Mouse (Mus musculus) lung, postnatal 0 days (tissue): ENCODE results near the gene Mindy2. TPM values are rescaled to one million over a fixed set of nuclear protein-coding genes. Genes with fewer than 3 reads are reported as not detected.

Source experiments
- ATAC-seq: fragments of 200-750 bp; cut with Nextera tagmentation; 2 replicates; pipeline ENCODE4 v1.8.0; 2017; ENCODE audit warnings: moderate library complexity
- DNase-seq: peaks from one replicate; pipeline ENCODE4 v3.0.0-alpha.2; 2016; ENCODE audit warnings: low spot score
- H3K27ac ChIP-seq: fragments of 300-500 bp; sonication (generic); 2 replicates; pipeline ENCODE4 v1.5.1; 2014; ENCODE audit warnings: antibody characterized with exemption, mild to moderate bottlenecking, low read length, mixed read lengths
- H3K27me3 ChIP-seq: fragments of 300-500 bp; sonication (generic); replicated peaks from 2 replicates; pipeline ENCODE4 v1.6.1; 2014; ENCODE audit warnings: low read length, mixed read lengths; ENCODE audit not compliant: insufficient read depth
- H3K36me3 ChIP-seq: fragments of 300-500 bp; sonication (generic); 2 replicates; pipeline ENCODE4 v1.6.1; 2014; ENCODE audit warnings: low read length, mixed read lengths; ENCODE audit not compliant: insufficient read depth
- H3K4me1 ChIP-seq: fragments of 300-500 bp; sonication (generic); 2 replicates; pipeline ENCODE4 v1.6.1; 2014; ENCODE audit warnings: antibody characterized with exemption, low read depth, low read length, mixed read lengths; ENCODE audit not compliant: insufficient read depth
- H3K4me2 ChIP-seq: fragments of 300-500 bp; sonication (generic); replicated peaks from 2 replicates; pipeline ENCODE4 v1.6.1; 2014; ENCODE audit warnings: low read depth, mild to moderate bottlenecking, low read length, moderate library complexity, mixed read lengths
- H3K4me3 ChIP-seq: fragments of 300-500 bp; sonication (generic); 2 replicates; pipeline ENCODE4 v1.5.1; 2014; ENCODE audit warnings: low read depth, low read length
- H3K9ac ChIP-seq: fragments of 300-500 bp; sonication (generic); replicated peaks from 2 replicates; pipeline ENCODE4 v1.6.1; 2014; ENCODE audit warnings: low read depth, mild to moderate bottlenecking
- H3K9me3 ChIP-seq: fragments of 300-500 bp; sonication (generic); 2 replicates; pipeline ENCODE4 v1.6.1; 2016; ENCODE audit warnings: low read length, mixed read lengths
- CTCF ChIP-seq: IDR thresholded peaks from 2 replicates; pipeline ENCODE4 v1.5.1; 2016; ENCODE audit warnings: antibody characterized with exemption, mild to moderate bottlenecking
- EP300 ChIP-seq: IDR thresholded peaks from 2 replicates; pipeline ENCODE4 v1.6.1; 2016; ENCODE audit warnings: antibody characterized with exemption, mild to moderate bottlenecking, control low read depth
- WGBS: fragments of 180-500 bp; shearing (Covaris S2); extraction: QIAGEN DNeasy Blood & Tissue Kit; methylation state at CpG from one replicate; pipeline ENCODE4 v1.1.7; 2014; 5-methylcytosine and 5-hydroxymethylcytosine counted together
- polyA plus RNA-seq: library from polyadenylated mRNA; unstranded; fragments of >200 nt; fragmentation: Nextera tagmentation; extraction: Ambion mirVana; gene quantifications from 2 replicates; pipeline ENCODE4 v1.2.1, GENCODE M21; 2015

Gene Mindy2
- polyA plus RNA-seq, 1 experiment from 2014 or later: 18.9 TPM

DNA sequence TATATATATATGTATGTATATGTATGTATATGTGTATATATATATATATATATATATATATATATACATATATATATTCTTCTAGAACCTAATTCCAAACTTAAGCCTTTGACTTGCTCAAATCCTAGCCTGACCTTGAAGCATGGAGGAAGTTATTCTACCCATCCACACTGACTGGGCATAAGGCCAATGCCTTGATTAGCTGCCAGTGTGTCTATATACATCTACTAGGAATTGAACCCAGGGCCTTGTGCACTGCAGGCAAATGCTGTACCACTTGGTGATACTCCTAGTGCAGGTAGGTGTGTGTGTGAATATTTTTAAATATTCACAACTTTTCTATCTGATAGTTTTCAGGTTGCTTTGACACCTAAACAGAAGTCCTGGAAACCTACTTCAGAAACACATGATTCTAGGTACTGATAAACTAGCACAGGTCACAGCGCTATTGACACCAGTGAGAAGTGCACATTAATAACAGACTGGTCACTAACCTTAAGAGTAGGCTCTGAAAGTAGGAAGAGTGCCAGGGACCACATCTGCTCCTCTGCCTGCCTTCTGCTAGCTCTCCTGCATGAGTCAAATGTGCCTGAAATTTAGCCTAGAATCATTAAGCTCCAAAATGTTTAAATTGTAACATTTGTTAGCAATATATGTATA is 54.7 kb downstream of the Mindy2 start:
- Histone ChIP-seq H3K4me1 (no peaks in the 10 kb centered on the region), H3K4me3 (no peak overlapping the region), H3K27ac (no peak overlapping the region), H3K27me3 (no peaks in the 10 kb centered on the region), H3K36me3 (peaks cover 19% of the 10 kb centered on the region; the same call in 1 of the 2 replicates), H3K9ac (no peak overlapping the region), H3K4me2 (no peak overlapping the region), H3K9me3 (no peaks in the 10 kb centered on the region)
- DNase-seq: no peak
- ATAC-seq: no peak
- no peak for TF ChIP-seq CTCF
- no peak for TF ChIP-seq EP300
- WGBS: 86% methylated on average over 1 of the region's 1 CpGs

DNA sequence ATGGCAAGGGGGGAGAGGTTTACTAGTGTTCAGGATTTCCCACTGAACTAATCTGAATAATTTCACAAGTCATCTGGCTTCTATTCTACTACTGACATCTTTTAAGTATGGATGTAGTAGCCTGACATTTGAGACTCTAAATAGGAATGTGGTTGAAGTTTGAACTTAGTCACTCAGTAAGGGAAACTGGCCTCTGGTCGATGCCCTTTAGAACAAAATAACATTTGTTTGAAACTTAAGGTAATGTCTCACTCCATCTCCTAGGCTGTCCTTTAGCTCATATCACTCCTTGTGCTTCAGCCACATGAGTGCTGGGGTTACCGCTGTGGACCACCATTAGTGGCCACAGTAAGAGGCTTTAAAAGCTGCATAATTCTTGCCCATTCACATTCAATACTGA is 58.7 kb downstream of the Mindy2 start:
- no peak for TF ChIP-seq EP300
- TF ChIP-seq CTCF: no peak
- DNase-seq (no peak), ATAC-seq (no peak)
- no peaks in the 10 kb centered on the region for H3K27me3 ChIP-seq
- no peak overlapping the region for H3K27ac ChIP-seq
- no peak overlapping the region for H3K4me3 ChIP-seq
- no peaks in the 10 kb centered on the region for H3K9me3 ChIP-seq
- H3K4me2 ChIP-seq: no peak overlapping the region
- H3K4me1 ChIP-seq: no peaks in the 10 kb centered on the region
- WGBS: 87% methylated on average over 2 of the region's 2 CpGs
- peaks cover 4% of the 10 kb centered on the region; the same call in 1 of the 2 replicates for H3K36me3 ChIP-seq
- no peak overlapping the region for H3K9ac ChIP-seq

DNA sequence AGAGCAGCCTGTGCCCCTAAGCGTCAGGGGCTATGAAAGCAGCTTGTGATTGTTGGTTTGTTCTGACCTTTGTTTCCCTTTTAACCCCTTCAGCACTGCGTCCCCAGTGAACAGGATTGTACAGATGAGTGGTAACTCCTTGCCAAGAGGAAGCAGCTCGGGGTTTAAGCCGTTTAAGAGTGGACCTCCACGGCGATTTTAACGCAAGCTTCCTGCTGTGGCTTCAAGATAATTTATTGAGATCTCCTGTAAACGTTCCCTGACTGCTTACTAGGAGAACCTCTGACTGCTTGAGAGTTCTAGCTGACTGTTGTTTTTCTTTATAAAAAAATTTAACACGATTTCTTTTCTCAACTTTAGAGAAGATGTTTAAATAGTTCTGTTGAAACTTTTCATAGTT is 65.5 kb downstream of the Mindy2 start:
- TF ChIP-seq CTCF (no peak), EP300 (no peak)
- DNase-seq (no peak), ATAC-seq (no peak)
- 53% methylated on average over 9 of the region's 9 CpGs for WGBS
- Histone ChIP-seq H3K36me3 (peaks cover 43% of the 10 kb centered on the region), H3K4me2 (no peak overlapping the region), H3K27ac (no peak overlapping the region), H3K4me3 (no peak overlapping the region), H3K27me3 (no peaks in the 10 kb centered on the region), H3K4me1 (no peaks in the 10 kb centered on the region), H3K9me3 (no peaks in the 10 kb centered on the region), H3K9ac (no peak overlapping the region)

DNA sequence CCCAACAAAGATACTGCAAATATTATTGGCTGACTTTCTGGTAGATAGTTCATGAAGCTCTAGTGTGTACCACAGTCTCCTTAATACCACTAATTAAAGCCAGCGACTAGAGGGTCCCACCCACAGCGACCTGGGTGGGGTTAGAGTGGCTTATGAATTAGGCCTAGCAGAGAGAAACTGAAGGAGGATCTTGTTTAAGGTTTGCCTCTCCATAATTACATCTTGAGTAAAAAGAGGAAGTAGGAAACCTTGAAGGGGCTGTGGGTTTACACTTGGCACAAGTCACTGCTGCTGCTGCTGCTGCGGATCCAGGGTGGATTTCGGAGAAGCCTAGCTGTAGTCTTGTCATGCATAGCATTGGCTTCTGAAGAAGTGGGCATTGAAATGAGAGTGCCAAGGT is 66.2 kb downstream of the Mindy2 start:
- Histone ChIP-seq H3K9me3 (no peaks in the 10 kb centered on the region), H3K36me3 (peaks cover 50% of the 10 kb centered on the region), H3K27ac (no peak overlapping the region), H3K4me1 (no peaks in the 10 kb centered on the region), H3K9ac (no peak overlapping the region), H3K4me3 (no peak overlapping the region), H3K27me3 (no peaks in the 10 kb centered on the region), H3K4me2 (no peak overlapping the region)
- WGBS: 85% methylated on average over 4 of the region's 4 CpGs
- DNase-seq (no peak), ATAC-seq (no peak)
- no peak for TF ChIP-seq CTCF
- TF ChIP-seq EP300: no peak

DNA sequence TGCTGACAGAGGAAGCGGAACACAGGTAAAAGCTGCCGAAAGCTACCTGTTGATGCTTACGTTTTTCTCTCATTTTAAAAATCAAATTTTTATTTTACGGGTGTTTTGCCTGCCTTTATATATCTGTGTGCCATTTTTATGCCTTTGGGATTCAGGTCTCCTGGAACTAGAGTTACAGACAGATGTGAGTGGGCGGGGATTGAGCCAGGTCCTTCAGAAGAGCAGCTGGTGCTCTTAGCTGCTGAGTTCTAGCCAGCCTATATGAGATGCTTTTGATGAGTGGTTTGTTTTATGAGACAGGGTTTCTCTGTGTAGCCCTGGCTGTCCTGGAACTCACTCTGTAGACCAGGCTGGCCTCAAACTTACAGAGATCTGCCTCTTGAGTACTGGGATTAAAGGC is 69.8 kb downstream of the Mindy2 start:
- no peak for TF ChIP-seq CTCF
- no peak overlapping the region for H3K27ac ChIP-seq
- H3K36me3 ChIP-seq: peaks cover 60% of the 10 kb centered on the region
- no peak overlapping the region for H3K4me2 ChIP-seq
- DNase-seq (no peak), ATAC-seq (no peak)
- H3K9ac ChIP-seq: no peak overlapping the region
- 94% methylated on average over 5 of the region's 5 CpGs for WGBS
- H3K4me3 ChIP-seq: no peak overlapping the region
- no peaks in the 10 kb centered on the region for H3K9me3 ChIP-seq
- no peaks in the 10 kb centered on the region for H3K27me3 ChIP-seq
- no peaks in the 10 kb centered on the region for H3K4me1 ChIP-seq

DNA sequence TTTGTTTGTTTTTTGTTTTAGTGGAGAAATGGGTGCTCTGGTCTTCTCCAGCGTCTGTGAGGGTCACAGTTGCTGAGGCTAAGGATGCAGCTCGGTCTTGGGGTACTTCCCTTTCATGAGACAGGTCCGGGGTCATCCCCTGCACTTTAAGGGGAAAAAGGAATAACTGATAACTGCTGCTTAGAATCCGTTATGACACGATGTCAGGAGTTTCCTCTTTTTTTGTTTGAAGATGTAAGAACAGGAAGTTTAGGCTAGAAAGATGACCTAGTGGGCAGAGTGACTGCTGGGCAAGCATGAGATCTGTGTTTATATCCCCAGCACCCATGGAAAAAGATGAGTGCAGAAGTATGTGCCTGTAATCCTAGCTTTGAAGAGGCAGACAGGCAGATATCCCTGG is 71.8 kb downstream of the Mindy2 start:
- peaks cover 54% of the 10 kb centered on the region for H3K36me3 ChIP-seq
- H3K9ac ChIP-seq: no peak overlapping the region
- no peaks in the 10 kb centered on the region for H3K4me1 ChIP-seq
- no peaks in the 10 kb centered on the region for H3K9me3 ChIP-seq
- H3K4me2 ChIP-seq: no peak overlapping the region
- no peak overlapping the region for H3K4me3 ChIP-seq
- DNase-seq: no peak
- WGBS: 39% methylated on average over 5 of the region's 5 CpGs
- no peak for ATAC-seq
- no peak for TF ChIP-seq CTCF
- TF ChIP-seq EP300: no peak
- H3K27ac ChIP-seq: no peak overlapping the region
- H3K27me3 ChIP-seq: no peaks in the 10 kb centered on the region

DNA sequence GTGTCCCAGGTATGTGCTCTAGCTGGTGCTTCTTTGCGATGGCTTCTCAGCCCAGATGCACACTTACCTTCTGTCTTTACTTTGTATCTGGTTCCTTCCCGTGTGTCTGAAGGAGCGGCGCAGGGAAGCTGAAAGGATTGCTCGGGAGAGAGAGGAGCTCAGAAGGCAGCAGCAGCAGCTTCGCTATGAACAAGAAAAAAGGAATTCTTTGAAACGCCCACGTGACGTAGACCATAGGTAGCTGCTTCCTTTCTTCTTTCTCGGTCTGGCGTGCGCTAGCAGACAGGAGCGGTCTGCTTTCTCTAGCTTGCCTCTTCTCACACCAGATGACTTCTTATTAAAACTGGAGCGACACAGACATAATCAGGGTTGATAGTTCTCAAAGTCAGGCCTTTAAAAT is 72.3 kb downstream of the Mindy2 start:
- Histone ChIP-seq H3K9ac (no peak overlapping the region), H3K27ac (no peak overlapping the region), H3K4me1 (no peaks in the 10 kb centered on the region), H3K9me3 (no peaks in the 10 kb centered on the region), H3K4me2 (no peak overlapping the region), H3K27me3 (no peaks in the 10 kb centered on the region), H3K36me3 (peaks cover 52% of the 10 kb centered on the region), H3K4me3 (no peak overlapping the region)
- 72% methylated on average over 14 of the region's 14 CpGs for WGBS
- DNase-seq: no peak
- ATAC-seq: no peak
- TF ChIP-seq CTCF (no peak), EP300 (no peak)
